Mouse (Mus musculus): ENCODE data around the gene Gm5737. TPM values are rescaled to one million over a fixed set of nuclear protein-coding genes. Genes with fewer than 3 reads are reported as not detected.

Gm5737 gene
- polyA plus RNA-seq, 1 experiment from 2014 or later: not detected

- Histone ChIP-seq H3K9me3 (ENCODE audit: low read length) (no peaks in the 10 kb centered on the region), H3K4me1 (ENCODE audit: insufficient read depth) (peaks cover 77% of the 10 kb centered on the region), H3K27me3 (ENCODE audit: insufficient read depth, low read length) (no peaks in the 10 kb centered on the region), H3K4me2 (ENCODE audit: low read depth, low read length) (peak overlapping the region; percentile 59), H3K27ac (ENCODE audit: low read depth) (peak overlapping the region; percentile 88), H3K9ac (replicated peaks) (peak overlapping the region; percentile 48), H3K4me3 (ENCODE audit: low read depth, low read length) (0 out of 2 replicates have a peak overlapping the region, but pooled peaks have one; percentile 3), H3K36me3 (replicated peaks; ENCODE audit: insufficient read depth, low read length) (peaks cover 20% of the 10 kb centered on the region)
- DNase-seq: no peak
- ATAC-seq: no peak
- TF ChIP-seq EP300 (IDR thresholded peaks at IDR 0.05; ENCODE audit: low read depth) (no peak), CTCF (IDR thresholded peaks at IDR 0.05; ENCODE audit: low read depth) (no peak)
- WGBS (ENCODE audit: insufficient replicate concordance): 32% methylated on average over 3 of the region's 3 CpGs
These were observed 50.0 kb downstream of the Gm5737 start for GRCm38 (mm10) chr7:120862196-120862595.

GRCm38 (mm10) chr7:120862626-120863025 lies 50.5 kb downstream of the Gm5737 start:
- Histone ChIP-seq H3K4me3 (ENCODE audit: low read depth, low read length) (no peak overlapping the region), H3K9me3 (ENCODE audit: low read length) (no peaks in the 10 kb centered on the region), H3K36me3 (replicated peaks; ENCODE audit: insufficient read depth, low read length) (peaks cover 18% of the 10 kb centered on the region), H3K27ac (ENCODE audit: low read depth) (peak overlapping the region; percentile 88), H3K4me1 (ENCODE audit: insufficient read depth) (peaks cover 78% of the 10 kb centered on the region), H3K27me3 (ENCODE audit: insufficient read depth, low read length) (no peaks in the 10 kb centered on the region), H3K4me2 (ENCODE audit: low read depth, low read length) (peak overlapping the region; percentile 59), H3K9ac (replicated peaks) (peak overlapping the region; percentile 48; the same call in 1 of the 2 replicates)
- DNase-seq: no peak
- TF ChIP-seq EP300 (IDR thresholded peaks at IDR 0.05; ENCODE audit: low read depth) (no peak), CTCF (IDR thresholded peaks at IDR 0.05; ENCODE audit: low read depth) (no peak)
- WGBS (ENCODE audit: insufficient replicate concordance): 64% methylated on average over 7 of the region's 7 CpGs
- ATAC-seq: no peak

- DNase-seq: no peak
- no peak overlapping the region for H3K4me3 ChIP-seq (ENCODE audit: low read depth, low read length)
- peaks cover 84% of the 10 kb centered on the region for H3K4me1 ChIP-seq (ENCODE audit: insufficient read depth)
- H3K27me3 ChIP-seq (ENCODE audit: insufficient read depth, low read length): no peaks in the 10 kb centered on the region
- no peak for TF ChIP-seq EP300 (IDR thresholded peaks at IDR 0.05; ENCODE audit: low read depth)
- TF ChIP-seq CTCF (IDR thresholded peaks at IDR 0.05; ENCODE audit: low read depth): no peak
- peaks cover 10% of the 10 kb centered on the region for H3K36me3 ChIP-seq (replicated peaks; ENCODE audit: insufficient read depth, low read length)
- ATAC-seq: no peak
- H3K27ac ChIP-seq (ENCODE audit: low read depth): peak overlapping the region; percentile 88
- WGBS (ENCODE audit: insufficient replicate concordance): 50% methylated on average over 5 of the region's 5 CpGs
- no peaks in the 10 kb centered on the region for H3K9me3 ChIP-seq (ENCODE audit: low read length)
- peak overlapping the region; percentile 20; the same call in 1 of the 2 replicates for H3K4me2 ChIP-seq (ENCODE audit: low read depth, low read length)
- H3K9ac ChIP-seq (replicated peaks): peak overlapping the region; percentile 27; the same call in 1 of the 2 replicates
These were observed 51.3 kb downstream of the Gm5737 start for GRCm38 (mm10) chr7:120863476-120863875.

- Histone ChIP-seq H3K27ac (ENCODE audit: low read depth) (peak overlapping the region; percentile 89), H3K4me2 (ENCODE audit: low read depth, low read length) (peak overlapping the region; percentile 66), H3K9ac (replicated peaks) (peak overlapping the region; percentile 42), H3K4me1 (ENCODE audit: insufficient read depth) (peaks cover 91% of the 10 kb centered on the region), H3K9me3 (ENCODE audit: low read length) (no peaks in the 10 kb centered on the region), H3K36me3 (replicated peaks; ENCODE audit: insufficient read depth, low read length) (peaks cover 7% of the 10 kb centered on the region; the same call in 1 of the 2 replicates), H3K4me3 (ENCODE audit: low read depth, low read length) (peak overlapping the region; percentile 21; the same call in 1 of the 2 replicates), H3K27me3 (ENCODE audit: insufficient read depth, low read length) (no peaks in the 10 kb centered on the region)
- 6% methylated on average over 7 of the region's 7 CpGs for WGBS (ENCODE audit: insufficient replicate concordance)
- ATAC-seq (peak; percentile 82), DNase-seq (peak; percentile 87)
- TF ChIP-seq CTCF (IDR thresholded peaks at IDR 0.05; ENCODE audit: low read depth) (no peak), EP300 (IDR thresholded peaks at IDR 0.05; ENCODE audit: low read depth) (peak; percentile 84)
These were observed 52.9 kb downstream of the Gm5737 start for GRCm38 (mm10) chr7:120865100-120865499.

GRCm38 (mm10) chr7:120865832-120866231 lies 53.7 kb downstream of the Gm5737 start:
- WGBS (ENCODE audit: insufficient replicate concordance): 58% methylated on average over 4 of the region's 4 CpGs
- no peak for TF ChIP-seq CTCF (IDR thresholded peaks at IDR 0.05; ENCODE audit: low read depth)
- peak; percentile 38; the same call in 1 of the 2 replicates for TF ChIP-seq EP300 (IDR thresholded peaks at IDR 0.05; ENCODE audit: low read depth)
- ATAC-seq (peak; percentile 83), DNase-seq (peak; percentile 67)
- peaks cover 85% of the 10 kb centered on the region for H3K4me1 ChIP-seq (ENCODE audit: insufficient read depth)
- H3K4me2 ChIP-seq (ENCODE audit: low read depth, low read length): peak overlapping the region; percentile 66
- peaks cover 7% of the 10 kb centered on the region; the same call in 1 of the 2 replicates for H3K36me3 ChIP-seq (replicated peaks; ENCODE audit: insufficient read depth, low read length)
- H3K27ac ChIP-seq (ENCODE audit: low read depth): peak overlapping the region; percentile 89
- no peak overlapping the region for H3K4me3 ChIP-seq (ENCODE audit: low read depth, low read length)
- H3K9me3 ChIP-seq (ENCODE audit: low read length): no peaks in the 10 kb centered on the region
- H3K27me3 ChIP-seq (ENCODE audit: insufficient read depth, low read length): no peaks in the 10 kb centered on the region
- peak overlapping the region; percentile 42 for H3K9ac ChIP-seq (replicated peaks)

- no peak overlapping the region for H3K4me2 ChIP-seq (ENCODE audit: low read depth, low read length)
- H3K4me1 ChIP-seq (ENCODE audit: insufficient read depth): peaks cover 82% of the 10 kb centered on the region
- peak overlapping the region; percentile 42; the same call in 1 of the 2 replicates for H3K9ac ChIP-seq (replicated peaks)
- H3K36me3 ChIP-seq (replicated peaks; ENCODE audit: insufficient read depth, low read length): peaks cover 7% of the 10 kb centered on the region; the same call in 1 of the 2 replicates
- DNase-seq (no peak), ATAC-seq (no peak)
- no peaks in the 10 kb centered on the region for H3K9me3 ChIP-seq (ENCODE audit: low read length)
- TF ChIP-seq EP300 (IDR thresholded peaks at IDR 0.05; ENCODE audit: low read depth) (no peak), CTCF (IDR thresholded peaks at IDR 0.05; ENCODE audit: low read depth) (no peak)
- 53% methylated on average over 2 of the region's 2 CpGs for WGBS (ENCODE audit: insufficient replicate concordance)
- no peaks in the 10 kb centered on the region for H3K27me3 ChIP-seq (ENCODE audit: insufficient read depth, low read length)
- H3K27ac ChIP-seq (ENCODE audit: low read depth): peak overlapping the region; percentile 89
- H3K4me3 ChIP-seq (ENCODE audit: low read depth, low read length): no peak overlapping the region
These were observed 54.5 kb downstream of the Gm5737 start for GRCm38 (mm10) chr7:120866684-120867083.

Measured in liver, postnatal 0 days (tissue).